Mouse (Mus musculus) midbrain, embryonic 16.5 days (tissue): ENCODE data around the gene Gpr137b. TPM values are rescaled to one million over a fixed set of nuclear protein-coding genes. Genes with fewer than 3 reads are reported as not detected.
"Not testable (repeated sequence)": the region's sequence is repeated elsewhere in the genome, so short reads cannot be mapped to it uniquely, and the experiment has no call there.

Experiments
- ATAC-seq: fragments of 200-750 bp; cut with Nextera tagmentation; 2 replicates; pipeline ENCODE4 v1.8.0; 2017; ENCODE audit warnings: moderate TSS enrichment
- H3K27ac ChIP-seq: fragments of 300-500 bp; sonication (generic); 2 replicates; pipeline ENCODE4 v1.5.1; 2014; ENCODE audit warnings: mild to moderate bottlenecking, low read length, mixed read lengths
- H3K27me3 ChIP-seq: fragments of 300-500 bp; sonication (generic); 2 replicates; pipeline ENCODE4 v1.6.1; 2014; ENCODE audit warnings: low read depth, low read length, mixed read lengths; ENCODE audit not compliant: control insufficient read depth, insufficient read depth
- H3K36me3 ChIP-seq: fragments of 300-500 bp; sonication (generic); 2 replicates; pipeline ENCODE4 v1.6.1; 2014; ENCODE audit warnings: mild to moderate bottlenecking, low read length, moderate library complexity, mixed read lengths; ENCODE audit not compliant: control insufficient read depth, insufficient read depth
- H3K4me1 ChIP-seq: fragments of 300-500 bp; sonication (generic); 2 replicates; pipeline ENCODE4 v1.6.1; 2014; ENCODE audit warnings: mild to moderate bottlenecking, low read length, mixed read lengths; ENCODE audit not compliant: control insufficient read depth, insufficient read depth
- H3K4me2 ChIP-seq: fragments of 300-500 bp; sonication (generic); 2 replicates; pipeline ENCODE4 v1.6.1; 2014; ENCODE audit warnings: mild to moderate bottlenecking, low read length, mixed read lengths
- H3K4me3 ChIP-seq: fragments of 300-500 bp; sonication (generic); 2 replicates; pipeline ENCODE4 v1.5.1; 2014; ENCODE audit warnings: low read depth, mild to moderate bottlenecking, low read length, moderate library complexity, mixed read lengths
- H3K9ac ChIP-seq: fragments of 300-500 bp; sonication (generic); 2 replicates; pipeline ENCODE4 v1.6.1; 2014; ENCODE audit warnings: low read depth, low read length, mixed read lengths
- H3K9me3 ChIP-seq: fragments of 300-500 bp; sonication (generic); replicated peaks from 2 replicates; pipeline ENCODE4 v1.6.1; 2014; ENCODE audit warnings: mild to moderate bottlenecking, low read length, mixed read lengths; ENCODE audit not compliant: control insufficient read depth, poor library complexity, severe bottlenecking
- WGBS: fragments of 180-500 bp; shearing (Covaris S2); extraction: QIAGEN DNeasy Blood & Tissue Kit; methylation state at CpG from one replicate; pipeline ENCODE4 v1.1.7; 2014; 5-methylcytosine and 5-hydroxymethylcytosine counted together
- polyA plus RNA-seq: library from polyadenylated mRNA; unstranded; fragments of >200 nt; fragmentation: Nextera tagmentation; extraction: Ambion mirVana; gene quantifications from 2 replicates; pipeline ENCODE4 v1.2.1, GENCODE M21; 2015

Gpr137b gene
- polyA plus RNA-seq, 1 experiment from 2014 or later, result 28.5 TPM

DNA sequence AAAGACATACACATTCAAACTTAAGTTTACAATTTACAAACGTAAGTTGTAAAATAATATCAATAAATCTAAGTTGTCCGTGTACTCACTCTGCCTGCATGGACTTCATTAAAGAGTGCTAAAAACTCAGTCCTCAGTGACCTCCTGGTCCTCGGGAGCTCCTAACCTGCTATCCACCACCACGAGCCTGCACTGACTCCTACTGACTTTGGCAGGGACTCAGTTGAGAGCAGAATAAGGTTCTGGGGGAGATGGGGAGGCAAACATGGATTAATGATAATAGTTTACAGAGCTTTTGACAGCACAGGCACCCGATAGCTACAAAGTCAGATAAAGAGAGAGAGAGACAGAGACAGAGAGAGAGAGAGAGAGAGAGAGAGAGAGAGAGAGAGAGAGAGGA lies 16.6 kb downstream of the Gpr137b start:
- Histone ChIP-seq H3K27ac (no peak overlapping the region), H3K9me3 (no peaks in the 10 kb centered on the region), H3K4me2 (no peak overlapping the region), H3K27me3 (no peaks in the 10 kb centered on the region), H3K4me1 (no peaks in the 10 kb centered on the region), H3K4me3 (no peak overlapping the region), H3K36me3 (no peaks in the 10 kb centered on the region), H3K9ac (no peak overlapping the region)
- no peak for ATAC-seq
- 84% methylated on average over 5 of the region's 5 CpGs for WGBS

DNA sequence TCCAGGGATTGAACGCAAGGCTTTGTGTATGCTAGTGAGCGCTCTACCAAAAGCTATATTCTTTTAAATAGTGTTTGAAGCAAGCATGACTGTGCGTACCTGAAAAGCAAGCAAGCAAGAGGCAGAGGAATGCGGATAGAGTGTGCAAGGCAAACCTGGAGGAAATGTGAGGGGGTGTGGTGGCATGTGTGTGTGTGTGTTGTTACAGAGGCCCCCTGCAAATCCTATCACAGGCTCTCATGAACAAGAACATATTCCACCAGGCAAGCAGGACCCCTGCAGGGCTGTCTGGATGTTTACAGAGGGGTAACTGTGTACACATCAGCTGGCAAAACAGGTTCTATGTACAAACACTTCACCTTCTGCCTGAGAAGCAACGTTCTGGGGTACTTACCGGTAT lies 19.8 kb downstream of the Gpr137b start:
- not testable (repeated sequence) for H3K4me2 ChIP-seq, H3K9me3 ChIP-seq, H3K27ac ChIP-seq, ATAC-seq, H3K36me3 ChIP-seq, H3K4me1 ChIP-seq, H3K4me3 ChIP-seq, H3K9ac ChIP-seq, H3K27me3 ChIP-seq
- WGBS, result 97% methylated on average over 5 of the region's 6 CpGs

- H3K4me3 ChIP-seq, H3K36me3 ChIP-seq, H3K4me2 ChIP-seq, ATAC-seq, H3K4me1 ChIP-seq, H3K9me3 ChIP-seq, H3K9ac ChIP-seq, H3K27me3 ChIP-seq, H3K27ac ChIP-seq: not testable (repeated sequence)
- WGBS, result 97% methylated on average over 7 of the region's 7 CpGs
Measured at GRCm38 (mm10) chr13:13371436-13371835, 22.4 kb downstream of the Gpr137b start.

DNA sequence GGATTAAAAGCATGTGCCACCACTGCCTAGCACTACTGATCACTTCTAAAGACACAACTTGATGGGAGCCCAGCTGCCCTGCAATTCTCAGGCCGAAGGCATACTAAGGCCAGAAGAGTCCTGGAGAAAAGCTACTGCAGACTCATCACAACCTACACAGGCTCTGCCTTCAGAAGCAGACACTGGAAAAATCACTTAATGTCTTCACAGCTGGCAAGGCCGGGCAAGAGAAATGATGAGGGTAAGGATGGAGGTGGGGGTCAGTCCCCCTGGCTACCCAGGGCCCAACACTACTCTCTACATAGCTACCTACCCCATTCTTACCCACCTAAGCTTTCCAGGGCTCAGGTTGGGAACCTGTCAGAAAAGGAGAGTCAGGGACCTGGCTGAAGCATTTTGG lies 27.4 kb downstream of the Gpr137b start:
- not testable (repeated sequence) for H3K27me3 ChIP-seq, ATAC-seq
- WGBS, result 100% methylated on average over 2 of the region's 2 CpGs

DNA sequence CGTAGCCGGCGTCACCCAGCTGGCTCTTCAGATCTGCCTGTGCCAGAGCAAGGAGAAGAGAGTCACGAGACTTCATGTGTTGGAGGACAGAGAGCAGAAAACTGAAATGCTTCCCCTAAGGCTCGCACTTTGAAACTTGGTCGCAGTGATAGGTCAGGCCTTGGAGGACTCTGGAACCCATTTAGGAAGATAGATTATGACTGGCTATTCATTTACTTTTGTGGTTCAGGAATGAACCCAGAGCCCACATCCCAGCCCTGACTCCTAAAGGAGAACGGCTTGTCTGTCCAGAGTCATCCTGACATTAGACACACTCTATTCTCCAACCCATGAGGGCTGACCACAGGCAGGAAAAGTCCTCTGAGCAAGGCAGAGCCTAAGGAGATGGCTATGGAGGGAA lies 30.3 kb downstream of the Gpr137b start:
- peaks cover 14% of the 10 kb centered on the region; the same call in 1 of the 2 replicates for H3K36me3 ChIP-seq
- 96% methylated on average over 7 of the region's 7 CpGs for WGBS
- not testable (repeated sequence) for H3K4me2 ChIP-seq, ATAC-seq, H3K4me1 ChIP-seq, H3K9ac ChIP-seq, H3K27ac ChIP-seq, H3K9me3 ChIP-seq, H3K4me3 ChIP-seq, H3K27me3 ChIP-seq

More for the DNA sequence above, 27.4 kb downstream of the Gpr137b start:
- H3K27ac ChIP-seq, H3K4me2 ChIP-seq, H3K9ac ChIP-seq, H3K9me3 ChIP-seq, H3K4me1 ChIP-seq, H3K4me3 ChIP-seq: not testable (repeated sequence)
- peaks cover 14% of the 10 kb centered on the region; the same call in 1 of the 2 replicates for H3K36me3 ChIP-seq

DNA sequence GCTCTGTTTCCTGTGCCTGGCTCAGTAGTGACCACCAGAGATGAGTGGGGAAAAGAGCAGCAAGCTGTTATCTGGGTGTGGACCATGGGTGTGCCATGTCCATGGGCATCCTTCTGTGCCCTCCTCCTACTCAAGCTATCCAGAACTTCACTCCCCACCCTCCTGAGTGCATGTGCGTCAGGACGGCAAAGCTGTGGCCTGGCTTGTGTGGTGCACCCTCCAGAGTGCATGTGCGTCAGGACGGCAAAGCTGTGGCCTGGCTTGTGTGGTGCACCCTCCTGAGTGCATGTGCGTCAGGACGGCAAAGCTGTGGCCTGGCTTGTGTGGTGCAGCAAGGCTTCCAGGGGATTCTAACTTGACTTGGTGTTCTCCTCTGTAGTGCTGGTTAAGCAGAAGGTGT lies 31.6 kb downstream of the Gpr137b start:
- peaks cover 17% of the 10 kb centered on the region; the same call in 1 of the 2 replicates for H3K36me3 ChIP-seq
- WGBS, result 97% methylated on average over 6 of the region's 6 CpGs
- H3K27ac ChIP-seq, H3K27me3 ChIP-seq, H3K4me1 ChIP-seq, H3K9me3 ChIP-seq, H3K4me2 ChIP-seq, ATAC-seq, H3K4me3 ChIP-seq, H3K9ac ChIP-seq: not testable (repeated sequence)

DNA sequence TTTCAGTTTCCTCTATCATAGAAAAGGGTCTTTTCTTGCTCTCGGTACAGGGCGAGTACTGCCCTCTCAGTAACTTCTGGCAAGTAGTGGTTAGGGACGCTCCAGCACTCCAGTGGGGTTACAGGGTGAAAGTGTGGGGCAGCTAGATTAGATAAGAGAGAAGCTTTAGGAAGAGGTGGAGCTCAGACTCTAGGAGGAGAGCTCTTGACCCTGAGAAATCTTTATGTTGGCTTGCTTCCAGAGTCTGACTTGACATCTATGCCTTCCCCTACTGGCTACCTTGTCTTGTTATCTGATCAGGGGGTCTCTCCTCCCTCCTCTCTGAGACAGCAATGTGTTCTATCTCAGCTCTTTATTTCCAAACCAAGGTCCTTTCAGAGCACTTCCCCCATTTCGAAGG lies 33.8 kb downstream of the Gpr137b start:
- not testable (repeated sequence) for H3K4me1 ChIP-seq, H3K27ac ChIP-seq, ATAC-seq, H3K27me3 ChIP-seq, H3K9me3 ChIP-seq, H3K4me3 ChIP-seq, H3K9ac ChIP-seq, H3K4me2 ChIP-seq
- 94% methylated on average over 4 of the region's 4 CpGs for WGBS
- H3K36me3 ChIP-seq, result peaks cover 14% of the 10 kb centered on the region; the same call in 1 of the 2 replicates

GRCm38 (mm10) chr13:13358602-13359001 lies 35.2 kb downstream of the Gpr137b start:
- not testable (repeated sequence) for H3K4me3 ChIP-seq, H3K9me3 ChIP-seq, H3K9ac ChIP-seq, H3K27me3 ChIP-seq, ATAC-seq, H3K36me3 ChIP-seq, H3K4me1 ChIP-seq, H3K4me2 ChIP-seq, H3K27ac ChIP-seq
- 92% methylated on average over 7 of the region's 7 CpGs for WGBS

GRCm38 (mm10) chr13:13358097-13358496 lies 35.7 kb downstream of the Gpr137b start:
- ATAC-seq, result not testable (repeated sequence)
- 88% methylated on average over 8 of the region's 8 CpGs for whole genome bisulfite sequencing

DNA sequence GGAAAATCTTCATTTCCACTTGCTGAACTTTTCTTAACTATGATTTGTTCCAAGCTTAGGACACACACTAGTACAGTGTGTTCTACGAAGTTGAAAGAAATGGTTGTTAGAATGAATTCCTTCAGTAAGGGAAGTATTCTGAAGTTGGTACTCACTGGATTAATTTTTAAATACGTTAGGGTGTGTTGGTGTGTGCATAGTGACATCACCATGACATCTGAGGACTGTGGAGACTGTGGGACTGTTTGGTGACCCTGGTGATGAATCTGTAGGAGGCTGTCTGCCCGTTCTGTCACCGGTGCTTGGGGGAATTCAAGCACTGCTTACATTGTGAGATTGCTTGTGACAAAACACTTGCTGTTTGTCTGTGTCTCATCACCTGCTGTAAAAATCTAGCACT lies 41.7 kb downstream of the Gpr137b start:
- 85% methylated on average over 4 of the region's 4 CpGs for WGBS
- not testable (repeated sequence) for H3K4me3 ChIP-seq, ATAC-seq, H3K9ac ChIP-seq, H3K36me3 ChIP-seq, H3K4me2 ChIP-seq, H3K27me3 ChIP-seq, H3K4me1 ChIP-seq, H3K27ac ChIP-seq, H3K9me3 ChIP-seq

More at GRCm38 (mm10) chr13:13358097-13358496, 35.7 kb downstream of the Gpr137b start:
- not testable (repeated sequence) for H3K4me1 ChIP-seq, H3K9me3 ChIP-seq, H3K4me2 ChIP-seq, H3K36me3 ChIP-seq, H3K27me3 ChIP-seq, H3K4me3 ChIP-seq, H3K9ac ChIP-seq, H3K27ac ChIP-seq
